Mouse (Mus musculus) hematopoietic stem cell, adult 5-6 weeks (primary cell): Measurements from ENCODE around the gene Sipa1l2. TPM values are rescaled to one million over a fixed set of nuclear protein-coding genes. Genes with fewer than 3 reads are reported as not detected.

ENCODE experiments used
- ATAC-seq, 2 experiments: fragments of 125-278 bp in 1 of 2; replicated peaks in 1 of 2; 2 replicates each; pipeline ENCODE4 v1.8.0; 2016 to 2017; ENCODE audit warnings: inconsistent platforms in 2 of 2, mild to moderate bottlenecking in 2 of 2, moderate number of reproducible peaks in 2 of 2, low read depth in 1 of 2, moderate TSS enrichment in 1 of 2; ENCODE audit not compliant: low FRiP score in 2 of 2, poor library complexity in 2 of 2, severe bottlenecking in 2 of 2, insufficient read depth in 1 of 2, low TSS enrichment in 1 of 2
- total RNA-seq: library from RNA; stranded (forward); fragments of 172-1452, 232-1000 nt; gene quantifications from 2 replicates; pipeline ENCODE4 v1.2.3, GENCODE M21; 2017

The Sipa1l2 gene
- total RNA-seq, 1 experiment from 2014 or later, result 0.94 TPM

- ATAC-seq, result peak; percentile 73 to 84
Measured at GRCm38 (mm10) chr8:125377704-125378103, 191.9 kb downstream of the Sipa1l2 start.

GRCm38 (mm10) chr8:125376448-125376845, 193.2 kb downstream of the Sipa1l2 start:
- ATAC-seq, result no peak

DNA sequence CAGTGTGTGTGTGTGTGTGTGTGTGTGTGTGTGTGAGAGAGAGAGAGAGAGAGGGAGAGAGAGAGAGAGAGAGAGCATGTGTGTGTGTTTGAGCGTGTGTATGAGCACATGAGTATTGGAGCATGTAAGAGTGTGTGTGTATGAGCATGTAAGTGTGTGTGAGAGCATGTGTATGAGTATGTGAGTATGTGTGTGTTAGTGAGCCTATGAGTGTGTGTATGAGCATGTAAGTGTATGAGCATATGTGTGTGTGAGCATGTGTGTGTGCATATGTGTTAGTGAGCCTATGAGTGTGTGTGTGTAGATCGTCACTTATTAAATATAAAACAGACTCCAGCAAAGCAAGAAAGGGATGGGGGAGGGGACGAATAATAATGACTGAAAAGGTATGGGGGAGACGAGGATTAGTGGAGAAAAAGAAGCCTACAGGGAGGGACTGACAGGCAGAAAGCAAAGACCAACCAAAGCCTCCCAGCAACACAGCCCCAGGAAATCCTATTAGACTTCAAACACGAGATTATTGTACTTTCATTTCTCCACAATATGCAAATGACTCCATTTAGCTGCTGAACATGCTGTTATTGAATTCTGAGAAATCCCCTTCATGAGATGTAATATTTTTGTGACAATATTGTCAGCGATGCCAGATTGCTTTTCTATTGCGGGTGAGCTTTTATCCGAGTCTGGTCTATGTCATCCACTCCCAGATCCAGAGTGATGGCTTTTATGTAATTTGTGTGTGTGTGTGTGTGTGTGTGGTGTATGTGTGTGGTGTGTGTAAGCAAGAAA, 193.8 kb downstream of the Sipa1l2 start:
- no peak for ATAC-seq

GRCm38 (mm10) chr8:125372596-125372995, 197.0 kb downstream of the Sipa1l2 start:
- no peak for ATAC-seq

DNA sequence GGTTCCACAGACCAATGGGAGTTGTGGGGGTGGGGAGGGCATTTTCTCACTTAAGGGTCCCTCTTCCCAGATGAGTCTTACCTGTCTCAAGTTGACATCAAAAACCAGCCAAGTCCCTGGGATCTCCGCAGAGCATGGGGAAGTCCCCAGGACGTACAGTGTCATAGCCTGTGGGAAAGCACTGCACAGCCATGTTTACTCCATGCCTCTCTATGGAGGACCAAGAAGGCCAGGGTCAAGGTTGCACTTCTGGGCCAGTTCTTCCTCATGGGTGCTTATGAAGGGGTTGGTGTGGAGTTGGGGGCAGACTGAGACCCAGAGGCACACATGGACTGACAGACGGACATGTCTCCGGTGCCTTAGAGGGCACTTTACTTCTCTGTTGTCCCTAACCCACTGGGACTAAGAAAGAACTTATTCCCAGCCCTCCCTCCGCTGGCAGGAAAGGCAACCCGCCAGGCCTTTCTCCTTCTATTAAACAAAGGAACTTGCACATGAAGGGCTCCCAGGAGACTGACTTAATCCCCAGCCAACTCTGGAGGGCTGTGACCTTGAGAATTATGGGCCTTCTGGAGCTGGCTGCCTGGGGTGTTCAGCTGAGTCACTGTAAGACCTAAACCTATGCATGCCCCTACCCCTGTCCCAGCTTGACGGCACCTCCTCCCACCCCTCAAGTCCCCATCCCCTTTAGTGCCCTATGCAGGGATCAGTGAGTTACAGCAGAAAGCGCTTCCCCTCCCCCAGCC, 199.9 kb downstream of the Sipa1l2 start:
- no peak for ATAC-seq

DNA sequence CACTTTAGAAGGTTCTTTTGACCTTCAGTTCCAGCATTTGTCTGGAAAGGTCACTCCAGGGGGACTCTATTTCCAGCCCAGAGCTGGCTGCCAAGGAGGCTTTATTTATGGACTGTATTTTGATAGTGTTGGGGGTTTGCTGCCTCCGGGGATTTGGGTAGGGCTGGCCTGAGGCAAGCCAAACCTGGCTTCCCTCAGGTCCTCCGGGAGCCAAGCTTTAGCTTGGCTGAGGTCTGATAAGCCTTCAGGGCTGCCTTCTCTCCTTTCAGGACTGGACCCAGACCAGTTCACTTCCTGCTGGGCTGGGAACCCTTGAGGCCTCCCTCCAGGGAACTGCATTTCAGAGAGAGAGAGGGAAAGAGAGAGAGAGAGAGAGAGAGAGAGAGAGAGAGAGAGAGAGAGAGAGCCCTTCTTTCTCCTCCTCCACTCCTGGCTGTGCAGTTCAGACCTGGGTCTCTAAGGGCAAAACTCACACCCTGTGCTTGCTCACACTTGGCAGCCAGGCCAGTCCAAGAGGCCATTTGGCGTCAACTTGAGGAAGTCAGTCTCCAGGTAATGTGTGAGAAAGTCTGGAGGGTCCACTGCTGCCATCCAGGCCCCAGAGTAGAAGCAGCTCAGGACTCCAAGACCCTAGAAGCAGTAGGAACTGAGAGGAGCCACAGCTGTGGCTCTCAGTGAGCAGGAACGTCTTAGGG, 201.1 kb downstream of the Sipa1l2 start:
- no peak for ATAC-seq

Other genes starting within 250 kb of the Sipa1l2 start
- 1.0 and 1.8 TPM in 2 replicates for gene Map10, start 100.0 kb upstream of the Sipa1l2 start, total RNA-seq
- gene Ntpcr, start 160.2 kb upstream of the Sipa1l2 start, total RNA-seq, result 26.7 and 31.9 TPM in 2 replicates